Mouse (Mus musculus) liver, embryonic 16.5 days (tissue): Measurements from ENCODE around the gene Dlst. TPM values are rescaled to one million over a fixed set of nuclear protein-coding genes. Genes with fewer than 3 reads are reported as not detected.

Experiments
- ATAC-seq: fragments of 200-750 bp; cut with Nextera tagmentation; 2 replicates; pipeline ENCODE4 v1.8.0; 2017; ENCODE audit warnings: low read depth, mild to moderate bottlenecking, moderate number of reproducible peaks, moderate library complexity
- H3K27ac ChIP-seq: fragments of 300-500 bp; sonication (generic); 2 replicates; pipeline ENCODE4 v1.5.1; 2014; ENCODE audit warnings: mild to moderate bottlenecking, low read length
- H3K27me3 ChIP-seq: fragments of 300-500 bp; sonication (generic); 2 replicates; pipeline ENCODE4 v1.6.1; 2014; ENCODE audit warnings: low read depth, low read length, mixed read lengths; ENCODE audit not compliant: control insufficient read depth, insufficient read depth
- H3K36me3 ChIP-seq: fragments of 300-500 bp; sonication (generic); 2 replicates; pipeline ENCODE4 v1.6.1; 2014; ENCODE audit warnings: mild to moderate bottlenecking; ENCODE audit not compliant: control insufficient read depth, insufficient read depth
- H3K4me1 ChIP-seq: fragments of 300-500 bp; sonication (generic); 2 replicates; pipeline ENCODE4 v1.6.1; 2014; ENCODE audit warnings: low read depth, low read length, mixed read lengths; ENCODE audit not compliant: control insufficient read depth
- H3K4me2 ChIP-seq: fragments of 300-500 bp; sonication (generic); 2 replicates; pipeline ENCODE4 v1.6.1; 2014; ENCODE audit warnings: low read depth, low read length, mixed read lengths
- H3K4me3 ChIP-seq: fragments of 300-500 bp; sonication (generic); 2 replicates; pipeline ENCODE4 v1.5.1; 2014; ENCODE audit warnings: low read depth, mild to moderate bottlenecking, low read length
- H3K9ac ChIP-seq: fragments of 300-500 bp; sonication (generic); 2 replicates; pipeline ENCODE4 v1.6.1; 2014; ENCODE audit warnings: low read depth, low read length
- H3K9me3 ChIP-seq: fragments of 300-500 bp; sonication (generic); replicated peaks from 2 replicates; pipeline ENCODE4 v1.6.1; 2016; ENCODE audit warnings: low read length; ENCODE audit not compliant: control insufficient read depth
- WGBS: fragments of 180-500 bp; shearing (Covaris S2); extraction: QIAGEN DNeasy Blood & Tissue Kit; methylation state at CpG from one replicate; pipeline ENCODE4 v1.1.7; 2014; ENCODE audit not compliant: insufficient replicate concordance; 5-methylcytosine and 5-hydroxymethylcytosine counted together
- polyA plus RNA-seq: library from polyadenylated mRNA; unstranded; fragments of >200 nt; fragmentation: Nextera tagmentation; extraction: Ambion mirVana; gene quantifications from 2 replicates; pipeline ENCODE4 v1.2.1, GENCODE M21; 2015

Dlst gene
- polyA plus RNA-seq, 1 experiment from 2014 or later, result 67.8 TPM

DNA sequence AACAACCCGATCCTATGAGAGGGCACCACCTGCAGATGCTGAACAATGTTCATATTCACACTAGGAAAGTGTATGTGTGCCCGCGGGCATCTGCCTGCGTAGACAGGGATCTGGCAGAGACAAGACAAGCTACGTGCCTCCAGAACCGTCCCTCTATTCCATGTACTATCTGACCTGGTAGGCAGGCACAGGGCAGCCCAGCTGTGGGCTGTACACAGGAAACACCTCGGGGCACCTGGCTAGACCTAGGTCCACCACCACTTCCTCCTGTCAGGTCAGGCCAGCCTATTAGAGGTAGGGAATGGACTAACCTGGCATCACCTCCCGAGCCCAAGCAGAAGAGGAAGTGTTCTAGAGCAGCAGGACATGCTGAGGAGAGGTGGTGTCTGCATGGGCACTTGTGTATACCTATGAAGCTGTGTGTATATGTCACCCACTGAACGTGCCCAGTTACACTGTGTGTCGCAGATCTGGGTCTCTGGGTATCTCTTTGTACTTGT, 67.2 kb downstream of the Dlst start, which contains the start of gene Pgf:
TSS of gene Pgf (minus strand) at position 51 of the 500 bp plus-strand sequence.
- Histone ChIP-seq H3K27ac (no peak within 1 kb of the TSS), H3K4me3 (peak within 1 kb of the TSS; percentile 40), H3K36me3 (no peaks in the 10 kb centered on the region), H3K9ac (0 out of 2 replicates have a peak within 1 kb of the TSS, but pooled peaks have one; percentile 23), H3K9me3 (no peaks in the 10 kb centered on the region), H3K27me3 (peaks cover 9% of the 10 kb centered on the region), H3K4me1 (peaks cover 7% of the 10 kb centered on the region), H3K4me2 (peak within 1 kb of the TSS; percentile 63)
- WGBS, result 54% methylated on average over 10 of the region's 10 CpGs
- ATAC-seq, result no peak

DNA sequence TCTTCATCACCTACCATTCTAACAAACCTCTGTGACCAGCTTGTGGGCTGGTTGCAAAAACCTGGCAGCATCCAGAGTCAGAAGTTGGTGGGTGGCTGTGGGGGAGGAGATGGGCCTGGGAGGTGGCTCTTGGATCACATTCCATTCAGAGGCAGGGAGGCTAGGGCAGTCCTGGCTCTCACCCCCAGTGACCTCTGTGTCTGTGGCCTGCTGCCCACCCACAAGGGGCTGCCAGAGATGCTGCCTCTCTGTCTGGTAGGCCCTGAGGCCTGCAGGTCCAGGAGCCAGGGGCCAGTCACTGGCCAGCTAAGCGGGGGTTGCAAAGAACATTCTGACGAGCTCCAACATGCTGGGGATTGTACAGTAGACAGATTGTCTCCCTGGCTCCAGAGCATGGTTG, 67.7 kb downstream of the Dlst start:
- Histone ChIP-seq H3K36me3 (no peaks in the 10 kb centered on the region), H3K4me1 (peaks cover 7% of the 10 kb centered on the region), H3K4me2 (no peak overlapping the region), H3K27me3 (peaks cover 9% of the 10 kb centered on the region), H3K9ac (no peak overlapping the region), H3K9me3 (no peaks in the 10 kb centered on the region), H3K27ac (no peak overlapping the region), H3K4me3 (no peak overlapping the region)
- no peak for ATAC-seq
- 62% methylated on average over 2 of the region's 2 CpGs for WGBS

DNA sequence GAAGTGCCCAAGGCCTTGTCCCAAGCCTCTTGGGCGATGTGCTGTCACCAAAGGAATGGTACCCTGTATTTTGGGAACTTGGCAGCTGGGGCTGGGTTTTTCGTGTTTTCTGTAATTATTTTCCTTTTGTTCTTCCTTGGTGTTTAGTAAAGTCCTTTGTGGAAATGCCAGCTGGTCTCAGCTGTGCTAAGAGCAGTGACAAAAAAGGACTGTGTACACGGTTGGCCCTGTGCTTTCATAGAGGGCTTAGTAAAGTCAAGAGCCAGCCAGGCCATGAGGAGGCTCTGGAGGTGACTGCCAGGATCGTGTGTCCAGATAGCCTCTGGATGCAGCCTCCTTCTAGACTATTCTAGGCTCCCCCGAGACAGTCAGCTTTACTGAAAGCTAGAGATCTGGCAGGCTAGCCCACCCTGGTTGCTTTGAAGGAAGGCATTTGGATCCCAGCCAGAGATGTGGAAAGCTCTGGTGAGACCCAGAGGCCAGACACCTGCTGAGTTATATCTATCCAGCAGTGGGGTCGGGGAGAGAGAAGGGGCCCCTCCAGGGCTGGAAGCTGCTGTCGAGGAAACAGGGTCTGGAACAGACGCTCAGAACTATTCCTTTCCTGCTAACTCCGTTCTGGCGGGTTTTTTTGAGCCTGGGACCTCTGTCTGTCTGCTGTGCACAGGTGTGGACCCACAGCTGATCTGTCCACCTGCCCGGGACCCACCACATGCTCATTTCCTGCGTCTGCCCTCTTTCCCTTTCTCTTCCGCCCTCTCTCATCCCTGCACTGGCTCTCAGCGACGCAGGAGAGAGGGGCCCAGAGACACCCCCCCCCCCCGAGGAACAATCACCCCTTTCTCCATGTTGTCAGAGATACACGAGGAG, 71.1 kb downstream of the Dlst start:
- Histone ChIP-seq H3K9me3 (no peaks in the 10 kb centered on the region), H3K27ac (no peak overlapping the region), H3K4me3 (no peak overlapping the region), H3K36me3 (no peaks in the 10 kb centered on the region), H3K27me3 (peaks cover 3% of the 10 kb centered on the region), H3K4me1 (peaks cover 7% of the 10 kb centered on the region), H3K4me2 (no peak overlapping the region), H3K9ac (no peak overlapping the region)
- 37% methylated on average over 17 of the region's 17 CpGs for WGBS
- ATAC-seq, result no peak

DNA sequence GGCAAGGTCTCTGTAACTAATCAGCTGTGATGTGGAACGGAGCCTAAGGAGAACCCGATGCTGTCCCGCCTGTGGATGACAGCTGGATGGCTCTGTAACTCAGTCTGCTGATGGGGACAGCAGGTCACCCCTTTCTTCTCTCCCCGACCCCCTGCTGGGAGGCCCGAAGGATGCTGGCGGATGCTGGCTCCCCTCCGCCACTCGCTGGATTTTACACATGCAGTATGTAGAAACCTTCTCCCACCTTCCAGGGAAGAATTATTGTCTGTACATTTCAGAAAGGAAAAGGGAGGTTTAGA, 71.7 kb downstream of the Dlst start:
- Histone ChIP-seq H3K27ac (no peak overlapping the region), H3K36me3 (no peaks in the 10 kb centered on the region), H3K4me2 (no peak overlapping the region), H3K4me3 (no peak overlapping the region), H3K9ac (no peak overlapping the region), H3K27me3 (peaks cover 3% of the 10 kb centered on the region; the same call in 1 of the 2 replicates), H3K9me3 (no peaks in the 10 kb centered on the region), H3K4me1 (peaks cover 2% of the 10 kb centered on the region)
- WGBS, result 32% methylated on average over 8 of the region's 8 CpGs
- no peak for ATAC-seq

DNA sequence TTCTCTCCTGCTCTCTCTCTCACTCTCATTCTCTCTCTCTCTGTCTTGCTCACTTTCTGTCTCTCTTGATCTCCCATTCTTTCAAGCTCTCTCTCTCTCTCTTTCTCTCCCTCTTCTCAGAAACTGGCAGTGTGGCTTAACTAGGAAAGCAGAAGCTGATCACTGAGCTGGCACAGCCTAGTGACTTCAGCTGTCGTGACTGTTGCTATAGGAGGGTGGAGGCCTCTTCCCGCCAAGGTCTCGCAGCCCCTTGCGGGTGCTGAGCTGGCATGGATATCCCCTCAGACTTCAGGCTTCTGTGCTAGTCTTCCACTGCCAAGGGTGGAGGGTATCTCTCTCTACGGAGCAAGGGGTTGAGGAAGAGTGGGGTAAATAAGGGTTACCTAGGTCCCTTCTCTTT, 72.3 kb downstream of the Dlst start:
- Histone ChIP-seq H3K4me2 (no peak overlapping the region), H3K9me3 (no peaks in the 10 kb centered on the region), H3K4me3 (no peak overlapping the region), H3K36me3 (no peaks in the 10 kb centered on the region), H3K27me3 (peaks cover 3% of the 10 kb centered on the region; the same call in 1 of the 2 replicates), H3K4me1 (no peaks in the 10 kb centered on the region), H3K27ac (no peak overlapping the region), H3K9ac (no peak overlapping the region)
- 42% methylated on average over 5 of the region's 5 CpGs for WGBS
- ATAC-seq, result no peak

DNA sequence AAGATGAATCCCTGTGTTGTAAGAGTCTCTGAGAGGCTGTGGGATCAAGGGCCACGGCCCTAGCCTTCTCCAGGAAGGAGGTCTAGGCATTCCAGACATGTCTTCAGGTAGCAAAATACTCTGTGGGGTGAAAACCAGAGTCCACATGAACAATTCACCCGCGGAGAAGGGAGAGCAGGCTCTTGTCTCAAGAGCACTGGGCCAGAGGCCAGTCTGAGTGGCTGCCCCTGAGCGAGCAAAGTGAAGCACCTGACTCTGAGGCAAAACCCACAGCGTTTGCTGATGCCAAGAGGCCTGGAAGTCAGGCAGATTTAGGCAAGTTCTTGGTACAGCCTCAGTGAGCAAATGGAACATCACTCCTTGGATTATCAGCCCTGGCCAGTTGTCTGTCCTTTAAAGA, 73.5 kb downstream of the Dlst start:
- no peaks in the 10 kb centered on the region for H3K4me1 ChIP-seq
- no peak for ATAC-seq
- H3K36me3 ChIP-seq, result no peaks in the 10 kb centered on the region
- 60% methylated on average over 5 of the region's 5 CpGs for WGBS
- no peak overlapping the region for H3K9ac ChIP-seq
- peaks cover 3% of the 10 kb centered on the region; the same call in 1 of the 2 replicates for H3K27me3 ChIP-seq
- no peak overlapping the region for H3K4me2 ChIP-seq
- no peak overlapping the region for H3K27ac ChIP-seq
- H3K9me3 ChIP-seq, result no peaks in the 10 kb centered on the region
- no peak overlapping the region for H3K4me3 ChIP-seq

Other genes with a start within 250 kb of the Dlst start
- gene Ltbp2, start 234.3 kb upstream of the Dlst start, polyA plus RNA-seq, result 0.35 and 0.51 TPM in 2 replicates
- gene Fcf1, start 139.9 kb upstream of the Dlst start, polyA plus RNA-seq, result 71.0 and 75.4 TPM in 2 replicates
- 15.1 and 16.5 TPM in 2 replicates for gene Arel1, start 139.9 kb upstream of the Dlst start, polyA plus RNA-seq
- gene Ylpm1, start 114.5 kb upstream of the Dlst start, polyA plus RNA-seq, result 5.8 and 6.5 TPM in 2 replicates
- 2.5 and 2.8 TPM in 2 replicates for gene Prox2, start 74 bp upstream of the Dlst start, polyA plus RNA-seq
- 0.55 and 0.85 TPM in 2 replicates for gene Rps6kl1, start 40.4 kb downstream of the Dlst start, polyA plus RNA-seq
- 0.55 and 0.57 TPM in 2 replicates for gene Pgf, start 67.0 kb downstream of the Dlst start, polyA plus RNA-seq
- 31.7 and 31.8 TPM in 2 replicates for gene Eif2b2, start 108.6 kb downstream of the Dlst start, polyA plus RNA-seq
- 2.2 and 2.3 TPM in 2 replicates for gene Mlh3, start 159.8 kb downstream of the Dlst start, polyA plus RNA-seq
- 43.3 and 48.8 TPM in 2 replicates for gene Acyp1, start 177.6 kb downstream of the Dlst start, polyA plus RNA-seq
- 0.08 and 0.13 TPM in 2 replicates for gene Zc2hc1c, start 177.8 kb downstream of the Dlst start, polyA plus RNA-seq
- 5.4 and 6.9 TPM in 2 replicates for gene Nek9, start 228.5 kb downstream of the Dlst start, polyA plus RNA-seq